Mouse (Mus musculus) adrenal gland, adult 18-20 months (tissue): ENCODE data around the gene Enox1. TPM values are rescaled to one million over a fixed set of nuclear protein-coding genes. Genes with fewer than 3 reads are reported as not detected.
"Not testable (repeated sequence)": the region's sequence is repeated elsewhere in the genome, so short reads cannot be mapped to it uniquely, and the experiment has no call there.

Experiments used
- DNase-seq, 2 experiments: peaks; one replicate each; pipeline ENCODE4 v3.0.0; 2021 to 2022; ENCODE audit warnings: low spot score in 2 of 2
- total RNA-seq, 2 experiments: library from RNA; stranded (reverse); gene quantifications; 1 replicate in 1 of 2; 2 replicates in 1 of 2; pipeline ENCODE4 v1.2.3; 2021

The Enox1 gene
- total RNA-seq, 2 experiments from 2014 or later, result 3.1 to 4.4 TPM

DNA sequence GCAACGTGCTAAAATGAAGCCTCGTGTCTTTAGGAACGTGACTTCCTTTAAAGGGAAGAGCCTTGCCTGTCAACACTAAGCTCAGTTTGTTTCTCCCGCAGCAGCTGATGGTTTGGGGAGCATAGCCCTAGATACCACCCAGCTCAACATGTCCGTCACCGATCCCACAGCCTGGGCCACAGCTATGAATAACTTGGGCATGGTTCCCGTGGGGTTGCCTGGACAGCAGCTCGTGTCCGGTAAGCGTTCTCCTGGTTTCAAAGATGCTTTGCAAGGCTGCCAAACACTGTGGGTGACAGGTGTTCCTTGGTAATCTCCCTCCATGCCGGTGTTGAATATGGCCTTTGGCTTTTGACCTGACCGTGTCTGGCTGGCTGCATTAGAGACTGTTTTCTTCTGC lies 351.5 kb downstream of the Enox1 start:
- DNase-seq, result no peak

DNA sequence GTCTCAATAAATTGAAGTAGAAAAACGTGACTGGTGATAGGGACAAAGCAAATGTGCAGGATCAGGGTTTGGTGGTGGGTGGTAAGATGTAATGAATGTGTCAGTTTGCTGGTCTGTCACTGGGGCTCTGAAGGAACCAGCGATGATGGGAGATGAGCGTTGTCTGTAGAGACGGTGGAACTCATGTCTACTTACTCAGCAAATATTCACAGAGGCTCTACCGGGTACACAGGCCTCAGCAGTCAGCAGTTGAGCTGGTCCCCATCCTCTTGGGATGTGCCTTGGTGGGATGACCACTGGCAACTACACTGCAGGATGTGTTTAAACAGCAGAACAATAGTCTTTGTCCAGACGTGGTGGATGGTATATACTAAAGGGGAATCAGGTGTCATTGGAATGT lies 352.5 kb downstream of the Enox1 start:
- no peak for DNase-seq

DNA sequence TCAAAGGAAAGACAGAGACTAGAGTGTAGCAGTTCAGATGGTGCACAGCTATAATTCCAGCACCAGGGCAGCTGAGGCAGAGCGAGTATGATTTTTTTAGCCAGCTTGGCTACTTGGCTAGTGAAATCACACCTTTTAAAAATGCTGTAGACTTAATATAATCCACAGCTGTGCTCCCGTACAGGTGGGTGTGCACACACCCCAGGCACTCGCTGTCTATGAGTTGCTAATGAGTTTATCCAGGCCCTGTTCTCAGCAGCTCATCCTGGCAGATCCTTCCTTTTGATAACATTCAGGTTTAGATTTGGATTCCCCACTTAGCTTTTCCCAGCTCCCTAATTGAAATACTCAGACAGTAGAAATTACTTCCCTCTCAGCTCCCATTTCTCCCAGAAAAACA lies 353.4 kb downstream of the Enox1 start:
- DNase-seq, result no peak

DNA sequence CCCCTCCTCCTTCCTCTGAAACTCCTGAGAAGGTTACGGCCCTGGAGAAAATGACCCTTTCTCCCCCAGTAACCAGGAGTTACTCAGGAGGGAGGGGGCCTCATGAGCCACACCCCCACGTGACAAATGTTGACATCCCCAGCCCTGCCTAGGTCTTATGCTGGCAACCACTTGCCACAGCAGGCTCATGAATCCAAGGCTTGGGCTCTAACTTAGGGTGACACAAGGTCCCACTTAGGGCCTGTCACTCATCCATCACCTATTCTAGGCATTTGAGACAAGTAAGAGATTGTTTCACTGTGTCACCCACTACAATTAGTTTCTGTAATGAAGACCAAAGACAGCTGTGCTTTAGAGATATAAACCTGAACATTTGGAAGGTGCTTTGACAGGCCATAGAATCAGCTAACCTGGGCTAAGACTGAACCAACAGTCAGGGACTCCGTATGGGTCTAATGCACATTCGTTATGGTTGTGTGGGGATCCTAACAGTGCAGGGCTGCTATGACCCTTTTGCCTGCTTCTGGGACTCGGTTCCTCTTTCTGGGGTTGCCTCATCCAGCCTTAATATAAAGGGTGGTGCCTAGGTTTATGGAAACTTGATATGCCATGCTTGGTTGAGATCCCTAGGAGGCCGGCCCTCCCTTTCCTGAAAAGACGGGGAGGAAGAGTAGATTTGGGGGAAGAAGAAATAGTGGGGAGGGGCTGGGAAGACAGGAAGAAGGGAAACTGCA lies 354.7 kb downstream of the Enox1 start:
- no peak for DNase-seq

DNA sequence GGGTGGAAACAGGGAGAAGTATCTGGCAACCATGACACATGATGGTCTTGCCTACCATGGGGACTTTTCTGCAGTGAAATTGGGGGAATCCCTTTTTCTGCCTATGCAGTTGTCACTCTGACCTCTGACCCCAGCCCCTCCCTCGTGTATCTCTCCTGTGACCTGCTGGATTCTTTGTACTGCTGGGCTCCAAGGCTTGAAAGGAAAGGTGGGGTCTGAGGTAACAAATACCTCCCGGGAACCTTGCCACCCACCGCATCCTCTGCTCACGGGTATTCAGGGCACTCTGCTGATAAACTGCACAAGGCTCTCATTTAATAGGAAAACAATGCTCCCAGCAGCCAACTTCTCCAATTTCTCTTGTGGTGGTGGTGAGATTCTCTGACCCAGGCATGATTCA lies 361.5 kb downstream of the Enox1 start:
- no peak for DNase-seq

- no peak for DNase-seq
These were observed 362.6 kb downstream of the Enox1 start for GRCm38 (mm10) chr14:77518941-77519695.

- DNase-seq, result no peak
These were observed 363.1 kb downstream of the Enox1 start for GRCm38 (mm10) chr14:77519701-77520100.

DNA sequence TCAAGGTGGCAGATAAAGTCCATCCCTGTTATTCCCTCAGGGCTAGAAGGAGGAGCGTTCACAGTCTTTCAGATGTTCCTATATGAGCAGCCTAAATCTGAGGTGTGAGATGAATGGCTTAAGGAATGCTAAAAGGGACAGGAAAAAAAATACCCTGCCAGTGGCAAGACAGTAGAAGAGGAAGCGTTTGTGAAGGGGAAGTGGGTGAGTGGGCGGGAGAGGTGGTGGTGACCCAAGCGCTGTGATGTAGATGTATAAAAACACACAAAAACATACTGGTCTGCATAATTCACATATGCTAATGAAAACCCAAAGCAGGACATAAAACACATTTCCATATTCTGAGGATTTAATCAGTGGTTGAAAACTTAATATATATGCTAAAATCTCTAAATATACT lies 367.7 kb downstream of the Enox1 start:
- no peak for DNase-seq

DNA sequence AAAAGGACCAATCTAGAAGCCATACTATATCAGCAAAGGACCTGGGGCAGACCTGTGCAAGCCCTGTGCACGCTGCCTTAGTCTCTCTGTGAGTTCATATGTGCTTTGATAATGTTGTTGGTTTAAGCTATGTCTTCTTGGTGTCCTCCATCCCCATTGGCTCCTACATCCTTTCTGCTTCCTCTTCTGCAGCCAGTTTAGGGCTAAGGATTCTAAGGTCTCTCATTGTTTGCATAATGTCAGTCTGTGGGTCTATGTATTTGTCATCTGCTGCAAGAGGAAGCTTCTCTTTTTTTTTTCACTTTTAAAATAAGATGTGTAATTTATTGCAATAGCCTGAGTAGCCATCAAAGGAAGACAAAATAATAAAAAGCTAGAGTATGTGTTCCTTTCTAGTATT lies 369.7 kb downstream of the Enox1 start:
- DNase-seq, result no peak

GRCm38 (mm10) chr14:77529201-77529600 lies 372.6 kb downstream of the Enox1 start:
- no peak for DNase-seq

- no peak for DNase-seq
These were observed 373.1 kb downstream of the Enox1 start for GRCm38 (mm10) chr14:77529621-77530020.

DNA sequence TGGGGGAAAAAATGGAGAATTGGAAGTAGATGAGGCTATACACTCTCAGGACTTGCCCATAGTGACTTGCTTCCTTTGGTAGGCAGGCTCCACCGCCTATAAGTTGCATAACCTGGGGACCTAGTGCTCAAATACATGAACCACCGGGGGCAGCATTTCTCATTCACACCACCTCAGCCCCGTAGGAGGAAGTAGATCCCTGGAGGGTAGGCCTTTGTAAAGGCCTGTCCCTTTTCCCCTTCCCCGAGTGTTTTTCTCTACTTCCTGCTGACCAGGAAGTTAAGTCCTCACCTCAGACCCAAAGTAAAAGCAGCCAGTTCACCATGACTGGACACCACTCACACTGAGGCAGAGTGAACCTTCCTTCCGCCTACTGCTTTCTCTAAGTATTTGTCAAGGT lies 377.1 kb downstream of the Enox1 start:
- no peak for DNase-seq

- DNase-seq, result no peak
These were observed 377.6 kb downstream of the Enox1 start for GRCm38 (mm10) chr14:77534120-77534519.

- no peak for DNase-seq
These were observed 380.0 kb downstream of the Enox1 start for GRCm38 (mm10) chr14:77536592-77536991.

DNA sequence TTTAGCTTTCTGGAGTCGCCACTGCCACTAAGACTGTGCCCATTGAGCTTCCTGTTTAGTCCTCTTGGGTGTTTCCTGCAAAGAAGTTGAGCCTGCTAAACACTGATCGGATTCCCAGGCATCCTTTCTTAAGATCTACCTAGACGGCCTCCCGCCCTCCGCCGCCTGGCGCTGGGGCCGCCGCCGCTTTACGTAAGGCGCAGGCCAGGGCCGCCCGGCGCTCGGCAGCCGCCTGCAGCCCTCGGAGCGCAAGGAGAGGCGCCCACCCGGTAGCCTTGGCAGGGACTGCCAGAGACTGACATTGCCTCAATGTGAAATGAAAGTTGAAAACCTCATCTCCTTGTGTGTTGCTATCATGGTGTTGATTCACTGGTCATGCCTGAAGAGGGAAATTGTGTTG lies 383.0 kb downstream of the Enox1 start:
- not testable (repeated sequence) for DNase-seq

DNA sequence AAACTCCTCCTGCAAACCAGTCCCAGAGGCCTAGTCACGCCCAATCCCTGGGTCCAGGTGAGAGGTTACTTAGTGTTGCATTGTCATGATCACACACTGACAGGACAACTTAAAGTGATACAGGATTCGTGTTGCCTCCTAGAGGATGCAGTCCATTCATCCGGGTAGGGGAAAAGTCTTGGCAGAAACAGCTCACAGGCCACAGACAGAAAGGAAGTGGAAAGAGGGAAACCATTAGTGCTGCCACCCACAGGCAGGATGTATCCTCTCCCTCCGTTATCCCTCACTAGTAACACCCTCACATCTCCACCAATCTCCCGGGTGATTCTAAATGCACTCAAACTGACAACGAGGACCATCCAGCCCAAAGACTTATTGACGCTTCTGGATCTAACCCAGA lies 385.4 kb downstream of the Enox1 start:
- no peak for DNase-seq

DNA sequence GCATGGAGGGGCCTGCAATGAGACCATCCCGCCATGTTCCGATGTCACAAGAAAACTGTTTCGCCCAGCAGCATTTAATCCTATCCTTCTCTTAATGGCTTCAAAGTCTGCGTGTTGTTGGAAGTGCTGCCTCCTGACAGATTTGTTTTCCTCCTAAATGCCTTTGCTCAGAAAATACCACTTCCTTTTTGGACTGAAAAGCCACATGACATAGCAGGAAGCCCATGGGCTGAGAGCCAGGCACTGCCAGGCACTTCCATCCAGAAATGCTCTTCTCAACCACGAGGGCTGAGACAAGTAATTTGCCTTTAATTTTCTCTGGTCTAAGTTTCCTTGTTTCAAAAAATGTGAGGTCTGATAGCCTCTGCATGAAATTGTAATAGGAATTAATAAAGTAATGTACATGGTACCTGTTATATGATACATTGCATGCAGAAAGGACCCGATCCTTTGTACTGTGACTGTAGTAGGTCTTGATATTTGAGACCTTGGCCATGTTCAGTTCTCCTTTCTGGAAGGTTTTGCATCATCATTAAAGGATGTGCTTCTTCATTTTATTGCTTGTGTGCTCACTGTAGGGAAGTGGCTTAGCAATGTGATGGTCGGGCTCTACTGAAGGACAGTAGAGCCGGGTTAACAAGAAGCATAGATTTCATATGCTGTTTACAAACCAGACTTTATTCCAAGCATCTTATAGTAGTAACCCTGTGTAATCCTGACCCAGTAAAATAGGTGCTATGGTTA lies 390.1 kb downstream of the Enox1 start:
- no peak for DNase-seq

DNA sequence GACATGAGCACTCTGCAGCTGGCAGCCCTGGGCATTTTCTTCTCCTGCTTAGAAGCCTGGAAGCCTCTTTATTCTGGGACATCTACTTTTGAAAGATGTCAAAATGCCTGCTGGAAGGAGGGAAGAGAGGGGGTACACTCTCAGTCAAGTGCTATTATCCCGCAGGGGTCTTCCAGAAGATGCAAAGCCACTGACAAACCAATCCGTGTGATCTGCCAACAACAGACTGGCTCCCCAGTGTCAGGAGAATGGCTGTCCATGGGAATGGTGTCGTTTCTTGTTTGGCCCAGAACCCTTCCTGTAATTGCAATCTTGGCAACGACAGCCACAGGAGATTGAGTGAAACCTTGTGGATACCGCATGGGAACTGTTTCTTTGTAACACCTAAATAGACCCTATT lies 390.8 kb downstream of the Enox1 start:
- DNase-seq, result no peak

DNA sequence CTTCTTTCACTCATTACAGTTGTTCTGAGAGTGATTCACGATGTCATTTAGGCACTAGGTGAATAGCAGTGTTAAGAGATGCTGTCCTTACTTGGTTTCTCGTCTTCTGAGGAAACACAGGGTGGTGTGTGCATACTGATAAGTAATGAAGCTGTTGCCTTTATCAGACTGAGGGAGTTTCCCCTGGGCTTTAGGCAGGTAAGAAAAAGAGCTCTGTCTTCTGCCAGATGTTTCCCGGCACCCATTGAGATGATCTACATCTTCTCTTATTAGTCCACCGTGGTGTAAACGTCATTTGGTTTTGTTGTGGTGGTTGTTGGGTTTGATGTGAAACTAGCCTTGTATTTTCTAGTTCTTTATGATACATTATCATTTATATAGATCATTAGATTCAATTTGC lies 392.4 kb downstream of the Enox1 start:
- no peak for DNase-seq

DNA sequence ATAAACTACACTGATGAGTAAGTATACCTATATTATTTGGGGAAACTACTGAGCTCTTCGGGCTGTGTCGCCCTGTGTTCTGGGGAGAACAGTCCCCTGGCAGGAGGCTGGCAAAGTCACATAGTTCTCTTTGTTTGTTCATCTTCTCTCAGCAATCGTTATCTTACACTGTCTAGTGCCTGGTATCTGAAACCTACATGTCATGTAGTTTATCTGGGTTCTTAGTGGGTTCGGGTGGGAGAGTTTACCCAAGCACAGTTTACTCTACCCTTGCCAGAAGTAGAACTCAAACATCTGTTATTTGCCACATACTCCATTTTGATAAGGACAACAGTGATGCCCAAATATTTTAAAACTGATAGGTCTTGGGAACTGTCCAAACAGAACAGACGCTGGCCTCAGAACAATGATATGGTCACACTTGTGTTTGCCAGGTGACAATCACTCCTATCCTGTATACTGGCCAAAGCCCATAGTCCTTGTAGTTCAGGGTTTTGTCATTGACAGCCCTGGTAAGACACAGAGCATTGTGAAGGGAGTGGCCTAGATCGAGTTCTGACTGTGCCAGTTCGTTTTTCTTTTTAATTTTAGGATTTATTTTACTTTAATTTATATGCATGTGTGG lies 401.0 kb downstream of the Enox1 start:
- no peak for DNase-seq

DNA sequence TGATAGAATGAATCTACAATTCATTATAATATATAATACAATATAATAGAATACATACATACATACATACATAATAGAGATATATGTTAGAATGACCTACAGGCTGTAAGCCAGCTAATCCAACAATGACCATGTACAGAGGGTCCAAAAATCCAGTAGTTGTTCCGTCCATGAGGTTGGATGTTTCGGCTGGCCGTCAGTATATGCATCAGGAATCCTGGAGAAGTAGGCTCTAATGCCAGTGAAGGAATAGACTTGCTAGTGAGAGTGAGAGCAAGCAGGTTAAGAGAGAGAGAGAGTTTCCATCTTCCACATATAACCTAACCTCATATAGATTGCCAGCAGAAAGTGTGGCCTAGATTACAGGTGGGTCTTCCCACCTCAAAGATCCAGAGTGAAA lies 402.3 kb downstream of the Enox1 start:
- no peak for DNase-seq

DNA sequence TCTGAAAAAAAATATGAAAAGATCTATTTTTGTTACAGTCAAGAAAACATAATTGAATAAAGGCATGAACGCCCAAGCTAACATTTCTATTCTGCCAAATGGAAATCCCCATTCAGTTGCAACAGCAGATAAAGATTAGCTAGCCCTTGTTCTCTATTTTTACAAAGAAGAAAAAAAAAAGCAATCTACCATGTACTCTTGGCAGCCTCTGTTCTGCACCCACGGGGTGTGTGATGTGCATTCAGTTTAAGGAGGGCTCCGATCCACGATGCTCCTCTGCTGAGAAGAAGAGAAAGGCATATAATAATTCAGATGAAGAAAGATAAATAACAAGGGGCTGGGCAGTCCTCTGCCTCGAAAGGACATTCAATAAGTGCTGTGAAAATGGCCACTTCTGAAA lies 403.2 kb downstream of the Enox1 start:
- no peak for DNase-seq
